Mouse (Mus musculus): Measurements from ENCODE around the gene Olfr553.
"Not testable (repeated sequence)": the region's sequence is repeated elsewhere in the genome, so short reads cannot be mapped to it uniquely, and the experiment has no call there.

The Olfr553 gene

DNA sequence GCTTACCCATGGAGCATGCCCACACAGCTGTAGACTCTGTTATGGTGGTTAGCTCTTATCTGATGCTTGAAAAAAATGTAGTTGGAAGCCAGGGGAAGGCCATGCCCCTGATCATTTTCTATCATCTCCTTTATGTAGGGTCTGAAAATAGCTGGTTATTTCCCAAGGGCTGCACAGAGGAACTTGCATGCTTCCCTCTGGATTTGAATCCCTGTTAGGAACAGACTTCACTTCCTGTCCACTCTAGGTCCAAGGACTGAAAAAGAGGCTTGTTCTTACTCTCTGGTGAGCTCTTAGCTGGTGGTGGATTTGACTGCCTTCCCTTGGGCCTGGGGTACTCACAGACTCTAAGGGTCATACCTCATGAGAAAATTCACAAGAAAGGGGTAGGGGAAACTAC lies at the start of gene Olfr553:
Olfr553 (minus strand) TSS at position 101 of the 400 bp plus-strand sequence.
- DNase-seq = no peak

DNA sequence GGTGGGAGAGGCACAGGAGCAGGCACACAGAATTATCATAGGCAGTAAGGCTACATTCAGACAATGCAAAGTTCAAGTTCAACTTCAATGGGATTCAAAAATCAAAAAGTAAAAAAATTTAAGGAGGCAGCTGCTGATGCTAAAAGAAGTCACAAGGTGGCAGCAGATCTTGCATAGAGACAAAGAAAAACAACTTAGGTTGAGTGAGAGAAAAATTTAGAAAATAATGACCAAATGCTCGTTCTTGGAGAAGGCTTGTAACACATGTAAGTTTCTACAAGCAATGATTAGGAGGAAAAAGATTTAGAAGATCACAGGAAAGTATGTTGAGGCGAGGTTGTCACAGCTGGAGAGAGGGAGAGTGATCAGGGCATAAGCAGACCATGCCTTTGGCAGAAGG lies 47.4 kb upstream of the Olfr553 start:
- no peak for DNase-seq

DNA sequence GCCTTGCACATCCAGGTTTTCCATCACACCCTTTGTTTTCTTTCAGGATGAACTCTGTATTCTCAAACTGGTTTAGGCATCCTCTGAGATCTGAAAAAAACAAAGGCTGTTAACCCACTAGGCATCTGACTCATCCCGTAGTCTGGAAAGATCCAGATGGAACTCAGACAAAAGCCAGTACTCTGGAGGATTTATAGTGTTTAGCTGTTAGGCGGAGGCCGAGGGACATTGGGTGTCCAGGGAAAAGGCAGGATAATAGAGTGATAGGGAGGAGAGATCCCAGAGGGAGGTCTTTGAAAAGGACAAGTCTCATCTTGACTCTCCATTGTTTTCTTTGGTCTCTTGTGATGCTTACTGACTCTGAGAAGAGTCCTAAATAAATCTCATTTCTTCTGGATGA lies 46.6 kb upstream of the Olfr553 start, which contains the start of gene Olfr556:
Olfr556 (plus strand) TSS at position 301 of the 400 bp plus-strand sequence.
- no peak for DNase-seq

DNA sequence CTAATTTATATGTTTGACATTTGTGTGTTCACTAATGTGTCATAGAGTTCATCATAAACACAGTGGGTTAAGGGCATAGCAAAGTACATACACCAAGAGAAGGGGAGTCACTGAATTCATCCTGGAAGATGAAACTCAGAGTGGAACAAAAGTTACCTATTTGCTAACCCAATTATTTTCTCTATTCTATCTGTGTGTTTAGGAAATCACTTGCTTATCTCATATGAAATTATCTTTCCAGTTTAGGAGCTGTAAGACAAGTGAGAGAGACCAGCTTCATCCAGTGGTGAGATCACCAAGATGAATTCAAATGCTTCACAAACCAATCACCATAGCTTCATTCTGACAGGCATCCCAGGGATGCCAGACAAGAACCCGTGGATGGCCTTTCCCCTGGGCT lies 40.5 kb upstream of the Olfr553 start, which contains the start of gene Olfr555:
Olfr555 (plus strand) TSS at position 301 of the 400 bp plus-strand sequence.
- DNase-seq = no peak

DNA sequence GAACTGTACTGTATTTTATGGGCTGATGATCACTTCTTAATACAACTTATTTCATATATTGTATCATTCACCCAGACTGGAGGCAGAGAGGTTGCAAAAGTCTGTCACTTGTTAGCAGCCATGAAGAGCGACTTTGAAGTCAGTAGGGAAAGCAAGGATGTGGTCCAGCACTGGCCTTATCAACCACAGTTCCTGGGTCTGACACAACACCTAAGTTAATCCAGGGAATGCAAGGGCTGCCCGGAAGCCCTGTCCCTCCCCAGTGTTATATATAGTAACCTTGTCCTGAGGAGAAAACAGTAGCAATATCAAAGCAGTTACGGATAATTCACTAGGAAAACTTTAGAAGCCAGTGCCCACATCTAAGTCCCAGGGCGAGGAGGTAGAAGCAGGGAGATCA lies 26.9 kb upstream of the Olfr553 start:
- DNase-seq = not testable (repeated sequence)

DNA sequence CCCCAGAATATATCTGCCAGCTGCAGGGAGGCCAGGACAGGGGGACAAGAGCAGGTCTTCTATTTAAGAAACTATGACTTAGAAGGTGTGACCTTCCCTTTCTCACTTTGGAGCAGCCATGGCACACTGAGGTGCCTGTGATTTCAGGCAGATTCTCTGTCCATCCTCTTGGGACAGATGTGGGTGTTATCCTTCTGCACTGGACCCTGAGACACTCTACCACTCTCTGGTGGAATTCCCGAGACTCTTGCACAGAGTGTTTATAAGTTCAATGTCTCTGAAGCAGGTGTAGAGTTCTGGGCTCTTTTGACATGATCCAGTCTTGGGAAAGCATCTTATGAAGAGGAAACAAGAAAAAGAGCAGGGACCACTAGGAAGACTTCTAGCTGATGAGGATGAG lies 20.1 kb upstream of the Olfr553 start, which contains the start of gene Olfr554:
Olfr554 (plus strand) TSS at position 301 of the 400 bp plus-strand sequence.
- DNase-seq = no peak

DNA sequence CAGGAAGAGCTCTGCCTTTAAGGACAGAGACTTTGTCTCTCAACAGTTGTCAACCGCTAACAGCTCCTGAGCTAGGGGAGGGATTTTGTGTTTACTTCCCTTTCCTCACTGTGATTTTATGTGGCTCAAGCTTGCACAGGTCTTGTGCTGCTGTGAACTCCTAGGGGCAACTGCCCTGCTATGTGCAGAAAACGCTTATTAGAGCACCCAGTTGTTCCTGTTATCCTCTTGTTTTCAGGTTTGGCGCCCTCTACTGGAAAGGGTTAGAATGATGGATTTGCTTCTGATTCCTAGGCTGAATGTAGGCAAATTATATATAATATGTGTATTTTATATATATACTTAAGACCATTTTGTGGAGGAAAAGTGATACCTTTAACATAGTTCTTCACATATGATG lies 18.6 kb upstream of the Olfr553 start:
- DNase-seq = peak; percentile 49

DNA sequence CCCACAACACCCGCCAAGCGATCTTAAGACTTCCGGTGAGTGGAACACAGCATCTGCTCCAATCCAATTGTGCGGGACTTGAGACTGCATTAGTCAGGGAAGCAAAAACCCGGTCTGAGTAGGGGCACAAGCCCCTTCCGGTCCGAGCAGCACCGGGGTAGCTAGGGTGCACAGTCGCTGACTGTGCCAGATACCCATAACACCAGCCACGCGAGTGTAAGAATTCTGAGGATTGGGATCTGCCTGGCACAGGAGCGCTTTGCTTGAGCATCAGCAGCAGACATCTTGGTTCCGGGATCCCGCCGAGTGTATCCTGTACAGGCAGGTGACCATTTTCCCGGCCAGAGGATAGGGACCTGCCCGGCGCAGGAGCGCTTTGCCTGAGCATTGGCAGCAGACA lies 2.4 kb upstream of the Olfr553 start:
- not testable (repeated sequence) for DNase-seq

DNA sequence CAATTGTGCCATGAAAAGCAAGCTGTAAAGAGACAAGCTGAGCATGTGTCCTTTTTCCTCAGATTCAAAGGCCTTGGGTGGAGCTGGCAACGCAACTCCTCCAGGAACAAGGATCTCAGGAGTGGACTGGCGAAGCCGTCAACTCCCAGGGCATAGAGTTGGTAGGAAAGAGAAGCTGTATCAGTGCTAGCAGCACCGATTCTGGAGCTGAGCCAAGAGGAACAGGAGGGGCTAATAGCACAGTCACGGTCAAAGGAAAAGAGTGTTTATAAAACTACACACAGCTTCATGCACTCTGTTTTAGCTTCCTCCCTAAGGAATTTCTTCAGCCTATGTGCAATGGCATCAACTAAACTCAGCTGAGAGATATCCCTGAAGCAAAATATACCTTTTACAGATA lies 1.6 kb upstream of the Olfr553 start:
- DNase-seq = no peak

DNA sequence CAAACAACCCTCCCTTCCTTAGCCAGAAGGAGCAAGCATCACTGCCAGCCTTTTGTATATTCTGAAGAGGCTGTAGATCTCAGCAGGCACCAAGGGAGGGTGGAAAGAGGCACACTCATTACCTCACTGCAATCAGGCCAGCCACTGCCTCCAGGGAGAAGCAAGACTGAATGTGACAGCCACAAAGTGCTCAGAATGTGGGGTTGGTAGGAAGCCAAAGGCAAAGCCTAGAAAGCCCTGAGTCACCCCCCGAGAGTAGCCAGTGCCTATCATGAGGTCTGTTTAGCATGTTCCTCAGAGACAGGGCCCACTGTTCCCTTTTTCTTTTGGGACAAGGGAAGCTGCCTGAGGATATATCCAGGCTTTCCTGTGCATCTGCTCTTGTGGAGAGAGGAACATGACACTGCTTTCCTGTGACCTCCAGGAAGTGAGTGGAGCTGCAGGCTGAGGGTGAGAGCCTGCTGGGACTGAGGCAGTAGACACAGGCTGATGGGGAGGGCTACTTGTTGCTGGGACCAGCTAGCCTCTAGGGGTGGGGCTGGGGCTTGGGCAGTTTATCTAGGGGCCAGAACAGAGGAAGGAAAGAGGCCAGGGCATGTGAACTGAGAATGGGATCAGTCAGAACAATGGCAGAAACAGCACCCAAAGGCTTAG lies 20.5 kb downstream of the Olfr553 start, which contains the start of gene Olfr552:
Olfr552 (plus strand) TSS at position 393 of the 654 bp plus-strand sequence.
- no peak for DNase-seq

DNA sequence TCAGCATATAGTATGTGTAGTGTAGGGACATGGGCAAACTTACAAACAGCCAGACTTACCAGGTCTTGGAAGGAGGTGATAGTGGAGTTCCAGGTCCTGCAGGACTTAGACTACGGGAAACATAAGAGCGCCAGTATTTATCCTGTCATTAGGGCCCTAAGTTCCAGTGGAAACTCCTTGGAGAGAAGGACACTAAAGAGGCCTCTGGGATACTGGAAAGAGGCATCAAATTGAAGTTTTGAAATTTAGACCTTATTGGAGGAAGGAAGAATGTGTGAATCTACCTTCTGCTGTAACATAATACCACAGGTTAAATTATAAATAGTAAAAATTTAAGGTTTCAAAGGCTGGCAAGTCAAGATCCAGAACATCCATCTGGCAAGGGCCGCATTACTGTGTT lies 26.2 kb downstream of the Olfr553 start, which contains the start of gene Olfr551:
Olfr551 (minus strand) TSS at position 101 of the 400 bp plus-strand sequence.
- DNase-seq = no peak

DNA sequence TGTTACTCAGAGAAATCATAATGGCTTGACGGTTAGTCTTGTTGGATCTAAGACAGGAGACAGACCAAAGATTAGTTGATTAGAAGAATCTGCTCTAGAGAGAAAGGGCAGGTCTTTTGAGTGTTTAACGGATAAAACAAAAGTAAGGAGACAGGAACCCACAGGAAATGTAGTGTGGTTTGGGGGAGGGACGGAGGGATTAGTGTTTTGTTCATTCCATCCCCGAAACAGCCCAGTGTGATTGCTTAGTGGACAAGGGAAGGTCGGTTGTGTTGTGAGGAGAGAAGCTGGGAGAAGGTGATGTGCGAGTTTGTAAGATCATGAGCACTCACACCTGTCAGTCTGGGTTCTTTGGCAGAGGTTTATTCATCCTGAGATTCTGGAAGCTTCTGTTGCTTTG lies 42.0 kb downstream of the Olfr553 start:
- DNase-seq = no peak

DNA sequence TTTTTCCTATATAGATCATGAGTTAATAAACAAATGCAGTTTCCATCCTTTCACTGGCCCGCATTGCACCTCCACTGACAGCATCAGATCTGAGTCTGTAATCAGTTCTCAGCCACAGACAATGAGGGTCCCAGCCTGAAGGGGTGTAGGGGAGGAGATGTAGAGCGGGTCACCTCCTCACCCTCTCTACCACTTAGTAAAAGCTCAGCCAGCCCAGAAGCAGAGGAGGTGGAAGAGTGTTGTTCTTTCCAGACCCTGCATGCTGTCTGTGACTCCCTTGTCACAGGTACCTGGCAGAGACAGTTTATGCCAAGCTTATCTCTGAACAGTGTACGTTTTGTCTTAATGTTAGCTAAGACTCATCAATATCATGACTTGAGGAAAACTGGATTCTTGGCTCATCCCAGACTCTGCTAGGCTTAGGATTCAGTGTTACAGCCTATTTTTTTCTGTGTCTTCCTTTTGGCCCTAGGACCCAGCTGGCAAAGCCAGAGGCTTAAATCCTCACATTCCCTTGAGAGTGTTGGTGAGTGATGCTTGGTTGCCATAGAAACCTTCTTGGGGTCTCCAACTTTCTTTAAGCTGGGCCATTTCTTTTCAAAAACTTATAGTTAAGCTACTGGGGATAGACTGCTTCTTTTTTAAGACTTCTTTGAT lies 44.7 kb downstream of the Olfr553 start:
- no peak for DNase-seq

DNA sequence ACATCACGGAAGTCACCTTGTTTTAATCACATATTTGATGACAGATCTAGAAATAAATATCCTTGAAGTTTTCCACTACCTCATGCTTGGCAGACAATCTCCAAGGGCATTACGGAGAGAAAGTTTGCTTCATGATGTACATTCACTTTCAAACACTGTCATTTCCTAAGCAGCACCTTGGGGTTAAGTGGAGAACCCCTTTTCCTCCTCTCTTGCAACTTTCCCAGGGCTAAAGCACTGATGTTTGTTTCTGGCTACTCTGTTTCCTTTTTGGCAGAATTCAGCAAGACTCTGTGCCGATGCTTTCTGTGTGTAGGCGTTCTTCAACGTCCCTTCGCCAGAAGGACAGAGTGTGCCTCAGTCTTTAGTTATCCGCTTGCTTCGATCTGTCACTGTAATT lies 46.9 kb downstream of the Olfr553 start, which contains the start of gene Olfr550:
Olfr550 (plus strand) TSS at position 301 of the 400 bp plus-strand sequence.
- DNase-seq = no peak

DNA sequence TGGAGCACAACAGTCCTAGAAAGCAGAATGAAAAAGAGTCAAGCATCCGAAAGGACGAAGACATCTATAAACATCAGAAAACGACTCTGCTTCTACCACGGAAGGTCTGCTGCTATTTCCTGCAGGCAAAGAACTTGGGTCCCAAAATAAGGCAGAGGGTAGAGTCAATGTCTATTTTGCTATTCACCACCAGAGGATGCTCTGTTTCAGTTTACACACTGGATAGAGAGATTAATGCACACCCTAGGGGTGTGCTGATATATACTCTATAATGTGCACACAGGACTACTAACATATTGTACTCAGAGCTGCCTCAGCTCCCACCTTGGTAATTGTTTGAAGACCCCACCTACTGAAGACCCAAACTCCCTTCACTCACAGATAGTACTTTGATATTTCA lies 51.8 kb downstream of the Olfr553 start:
- DNase-seq = no peak

DNA sequence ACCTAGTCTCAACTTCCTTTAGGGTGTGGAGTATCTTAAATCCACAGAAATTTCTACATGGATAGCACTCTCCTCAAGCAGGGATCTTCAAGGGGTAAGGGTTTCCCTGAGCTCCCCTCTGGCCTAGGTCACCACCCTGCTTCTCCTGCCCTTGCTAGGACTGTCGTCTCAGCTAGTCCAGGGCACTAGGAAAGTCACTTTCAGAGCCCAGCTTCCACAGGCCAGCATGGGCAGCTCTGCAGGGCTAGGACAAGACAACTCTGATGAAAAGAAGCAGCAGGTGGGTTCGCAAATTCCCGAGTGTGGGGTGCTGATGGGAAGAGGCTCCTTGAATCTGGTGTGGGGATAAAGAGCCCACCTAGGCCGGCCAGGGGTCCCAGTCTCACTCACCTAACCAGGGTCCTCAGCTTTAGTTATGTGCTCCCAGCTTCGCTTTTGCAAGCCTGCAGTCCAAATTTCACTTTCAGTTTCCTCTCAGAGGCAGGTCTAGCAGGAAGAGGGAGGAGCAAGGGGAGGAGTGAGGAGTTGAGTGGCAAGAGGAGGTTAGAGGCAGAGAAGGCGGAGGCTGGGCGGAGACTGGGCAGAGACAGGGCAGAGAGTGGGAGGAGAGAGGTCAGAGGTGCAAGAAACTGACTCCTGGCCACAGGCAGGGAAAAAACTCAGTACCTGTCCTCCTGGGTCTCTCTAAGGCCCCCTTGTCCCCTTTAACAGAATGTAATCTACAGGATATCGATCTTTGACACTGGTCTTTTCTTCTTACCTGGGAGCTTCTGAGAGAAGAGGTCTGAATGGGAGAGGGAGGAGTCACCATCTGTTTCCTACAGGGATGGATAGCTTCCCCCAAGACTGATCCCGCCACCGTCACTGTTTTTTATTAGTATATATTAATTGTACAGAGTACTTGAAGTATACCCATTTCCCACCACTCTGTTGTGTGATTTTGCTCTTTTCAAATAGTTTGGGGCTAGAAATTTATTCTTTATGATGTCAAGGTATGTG lies 52.7 kb downstream of the Olfr553 start, which contains the start of gene Trim21:
Trim21 (minus strand) TSS at position 488 of the 999 bp plus-strand sequence.
- peak; percentile 86 for DNase-seq

Measured in thymus, postnatal 25 days (tissue).